Mouse (Mus musculus) G1E (cell line): ENCODE data around the gene Trim34b. TPM values are rescaled to one million over a fixed set of nuclear protein-coding genes. Genes with fewer than 3 reads are reported as not detected.

Experiments used
- ATAC-seq: 2 replicates; pipeline ENCODE4 v1.8.0; 2016; ENCODE audit warnings: mild to moderate bottlenecking; ENCODE audit not compliant: insufficient number of reproducible peaks, poor library complexity, low FRiP score, severe bottlenecking; ENCODE audit errors: extremely low read depth
- DNase-seq: peaks from one replicate; pipeline ENCODE4 v3.0.0; 2012; ENCODE audit warnings: low spot score
- H3K27me3 ChIP-seq: 2 replicates; pipeline ENCODE4 v1.6.1; 2012; ENCODE audit warnings: mild to moderate bottlenecking, low read length, inconsistent platforms; ENCODE audit not compliant: insufficient read depth
- H3K36me3 ChIP-seq: replicated peaks from 2 replicates; pipeline ENCODE3; 2012; ENCODE audit warnings: mild to moderate bottlenecking, inconsistent platforms
- H3K4me1 ChIP-seq: 2 replicates; pipeline ENCODE4 v1.6.1; 2012; ENCODE audit warnings: low read depth, low read length, inconsistent platforms, mixed read lengths; ENCODE audit not compliant: insufficient read depth
- H3K4me3 ChIP-seq: 2 replicates; pipeline ENCODE4 v1.5.1; 2012; ENCODE audit warnings: low read depth, mild to moderate bottlenecking, inconsistent platforms, low read length, moderate library complexity, mixed read lengths
- H3K9me3 ChIP-seq: replicated peaks from 2 replicates; pipeline ENCODE4 v1.6.1; 2012; ENCODE audit warnings: inconsistent platforms
- CTCF ChIP-seq: IDR thresholded peaks from 2 replicates; pipeline ENCODE4 v1.5.1; 2012; ENCODE audit warnings: low read depth, low read length, inconsistent platforms, mixed read lengths
- GATA1 ChIP-seq: IDR thresholded peaks from 2 replicates; pipeline ENCODE4 v1.6.1; 2012; ENCODE audit warnings: borderline replicate concordance, low read length, inconsistent platforms, mixed read lengths
- GATA2 ChIP-seq: IDR thresholded peaks from 2 replicates; pipeline ENCODE4 v1.6.1; 2012; ENCODE audit warnings: low read depth, low read length, inconsistent platforms, borderline replicate concordance
- POLR2AphosphoS5 ChIP-seq: IDR thresholded peaks from 2 replicates; pipeline ENCODE4 v1.6.1; 2012; ENCODE audit warnings: low read depth, low read length, inconsistent platforms; ENCODE audit not compliant: insufficient replicate concordance
- TAL1 ChIP-seq: conservative IDR thresholded peaks from 2 replicates; pipeline ENCODE4 v1.6.1; 2012; ENCODE audit warnings: low read depth, low read length, inconsistent platforms, mixed read lengths
- polyA plus RNA-seq: library from polyadenylated mRNA; stranded (reverse); fragments of >175 nt; gene quantifications from 2 replicates; pipeline ENCODE4 v1.2.3, GENCODE M21; 2012
- total RNA-seq, 2 experiments: library from RNA; stranded (forward) in 1 of 2; stranded (reverse) in 1 of 2; fragments of 200-1000 nt in 1 of 2; fragments of >200 nt in 1 of 2; fragmentation: Nextera tagmentation in 1 of 2; gene quantifications; 2 replicates each; pipeline ENCODE4 v1.2.3; 2014 to 2017

Gene Trim34b
- total and polyA plus RNA-seq, 3 experiments: 0.34 to 10.8 (median 7.6) TPM

DNA sequence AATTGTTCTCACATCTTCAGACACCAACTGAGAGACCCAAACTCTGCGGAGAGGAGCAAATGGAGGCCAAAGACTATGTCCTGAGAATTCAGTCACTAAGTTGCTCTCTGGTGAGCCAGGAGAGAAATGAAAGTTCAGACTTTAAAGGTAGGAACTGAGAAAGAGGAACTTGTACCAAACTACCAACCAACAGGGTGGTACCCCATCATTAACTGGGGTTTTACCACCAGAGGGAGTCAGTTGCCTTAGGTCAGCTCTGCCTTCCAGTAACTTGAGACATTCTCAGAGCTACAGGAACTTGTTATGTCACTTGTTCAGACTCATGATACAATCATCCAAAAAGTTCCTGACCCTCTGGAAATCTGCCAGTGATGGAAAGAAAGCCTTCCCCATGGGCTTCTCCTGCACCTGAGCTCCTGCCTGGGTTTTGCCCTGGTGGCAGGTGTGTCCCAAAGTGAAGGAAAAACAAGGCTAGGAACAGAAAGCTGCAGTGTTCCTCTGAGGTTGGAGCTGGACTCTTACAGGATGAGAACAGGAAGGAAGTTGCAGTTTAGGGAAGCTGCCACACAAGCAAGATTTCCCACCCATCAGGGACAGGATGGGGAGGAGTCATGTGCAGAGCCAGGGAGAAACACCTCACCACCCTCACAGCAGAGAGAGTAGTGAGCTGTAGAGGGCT is 40.6 kb downstream of the Trim34b start, which contains the start of gene Trim30b:
Gene Trim30b, minus strand, starts transcription at position 149 of the 679 bp plus-strand sequence.
- DNase-seq: no peak
- TF ChIP-seq POLR2AphosphoS5: no peak
- no peak for TF ChIP-seq TAL1
- no peak for TF ChIP-seq CTCF
- no peak for TF ChIP-seq GATA1
- TF ChIP-seq GATA2: no peak
- no peaks in the 10 kb centered on the region for H3K36me3 ChIP-seq
- H3K4me1 ChIP-seq: no peaks in the 10 kb centered on the region
- H3K9me3 ChIP-seq: no peaks in the 10 kb centered on the region
- no peak within 1 kb of the TSS for H3K4me3 ChIP-seq
- H3K27me3 ChIP-seq: no peaks in the 10 kb centered on the region
- ATAC-seq: no peak

Other genes with a start within 250 kb of the Trim34b start
Only the 20 nearest of the 21 such genes appear.
- not detected in 2 replicates for gene Olfr645, start 244.0 kb upstream of the Trim34b start, total RNA-seq (2014; fragmentation: Nextera tagmentation)
- gene Olfr645, start 244.0 kb upstream of the Trim34b start, total RNA-seq (2017): 0.05 and 0.12 TPM in 2 replicates
- gene Olfr645, start 244.0 kb upstream of the Trim34b start, polyA plus RNA-seq: not detected in 2 replicates
- gene Olfr646, start 224.6 kb upstream of the Trim34b start, total RNA-seq (2014; fragmentation: Nextera tagmentation): not detected in 2 replicates
- 0.06 and 0.33 TPM in 2 replicates for gene Olfr646, start 224.6 kb upstream of the Trim34b start, total RNA-seq (2017)
- gene Olfr646, start 224.6 kb upstream of the Trim34b start, polyA plus RNA-seq: not detected in 2 replicates
- not detected in 2 replicates for gene Ubqln5, start 199.6 kb upstream of the Trim34b start, total RNA-seq (2014; fragmentation: Nextera tagmentation)
- not detected in 2 replicates for gene Ubqln5, start 199.6 kb upstream of the Trim34b start, total RNA-seq (2017)
- gene Ubqln5, start 199.6 kb upstream of the Trim34b start, polyA plus RNA-seq: not detected in 2 replicates
- not detected in 2 replicates for gene Olfr643, start 192.1 kb upstream of the Trim34b start, total RNA-seq (2014; fragmentation: Nextera tagmentation)
- gene Olfr643, start 192.1 kb upstream of the Trim34b start, total RNA-seq (2017): not detected in 2 replicates
- gene Olfr643, start 192.1 kb upstream of the Trim34b start, polyA plus RNA-seq: not detected in 2 replicates
- gene Ubqln3, start 186.2 kb upstream of the Trim34b start, total RNA-seq (2014; fragmentation: Nextera tagmentation): not detected in 2 replicates
- 0.22 TPM in 1 of 2 replicates, not detected in the other for gene Ubqln3, start 186.2 kb upstream of the Trim34b start, total RNA-seq (2017)
- gene Ubqln3, start 186.2 kb upstream of the Trim34b start, polyA plus RNA-seq: not detected in 2 replicates
- gene Ubqlnl, start 178.9 kb upstream of the Trim34b start, total RNA-seq (2014; fragmentation: Nextera tagmentation): not detected in 2 replicates
- gene Ubqlnl, start 178.9 kb upstream of the Trim34b start, total RNA-seq (2017): 0.06 TPM in 1 of 2 replicates, not detected in the other
- gene Ubqlnl, start 178.9 kb upstream of the Trim34b start, polyA plus RNA-seq: not detected in 2 replicates
- not detected in 2 replicates for gene Olfm5, start 164.6 kb upstream of the Trim34b start, total RNA-seq (2014; fragmentation: Nextera tagmentation)
- gene Olfm5, start 164.6 kb upstream of the Trim34b start, total RNA-seq (2017): 0.16 TPM in 1 of 2 replicates, not detected in the other
- not detected in 2 replicates for gene Olfm5, start 164.6 kb upstream of the Trim34b start, polyA plus RNA-seq
- gene Olfr648, start 146.1 kb upstream of the Trim34b start, total RNA-seq (2014; fragmentation: Nextera tagmentation): not detected in 2 replicates
- 0.22 and 0.23 TPM in 2 replicates for gene Olfr648, start 146.1 kb upstream of the Trim34b start, total RNA-seq (2017)
- not detected in 2 replicates for gene Olfr648, start 146.1 kb upstream of the Trim34b start, polyA plus RNA-seq
- gene Olfr649, start 133.5 kb upstream of the Trim34b start, total RNA-seq (2014; fragmentation: Nextera tagmentation): not detected in 2 replicates
- 0.22 TPM in 1 of 2 replicates, not detected in the other for gene Olfr649, start 133.5 kb upstream of the Trim34b start, total RNA-seq (2017)
- not detected in 2 replicates for gene Olfr649, start 133.5 kb upstream of the Trim34b start, polyA plus RNA-seq
- 0.23 TPM in 1 of 2 replicates, not detected in the other for gene Trim6, start 110.7 kb upstream of the Trim34b start, total RNA-seq (2014; fragmentation: Nextera tagmentation)
- 0.05 TPM in 1 of 2 replicates, not detected in the other for gene Trim6, start 110.7 kb upstream of the Trim34b start, total RNA-seq (2017)
- not detected in 2 replicates for gene Trim6, start 110.7 kb upstream of the Trim34b start, polyA plus RNA-seq
- gene Trim34a, start 85.0 kb upstream of the Trim34b start, total RNA-seq (2014; fragmentation: Nextera tagmentation): 1.7 and 4.9 TPM in 2 replicates
- gene Trim34a, start 85.0 kb upstream of the Trim34b start, total RNA-seq (2017): 6.9 and 8.6 TPM in 2 replicates
- gene Trim34a, start 85.0 kb upstream of the Trim34b start, polyA plus RNA-seq: 0.22 and 0.25 TPM in 2 replicates
- gene Trim5, start 41.4 kb upstream of the Trim34b start, total RNA-seq (2014; fragmentation: Nextera tagmentation): not detected in 2 replicates
- gene Trim5, start 41.4 kb upstream of the Trim34b start, total RNA-seq (2017): 0.33 and 0.35 TPM in 2 replicates
- gene Trim5, start 41.4 kb upstream of the Trim34b start, polyA plus RNA-seq: not detected in 2 replicates
- 0.30 and 3.8 TPM in 2 replicates for gene Trim12a, start 14.0 kb upstream of the Trim34b start, total RNA-seq (2014; fragmentation: Nextera tagmentation)
- gene Trim12a, start 14.0 kb upstream of the Trim34b start, total RNA-seq (2017): not detected in 2 replicates
- not detected in 2 replicates for gene Trim12a, start 14.0 kb upstream of the Trim34b start, polyA plus RNA-seq
- 20.3 and 20.5 TPM in 2 replicates for gene Trim12c, start 23.9 kb downstream of the Trim34b start, total RNA-seq (2014; fragmentation: Nextera tagmentation)
- gene Trim12c, start 23.9 kb downstream of the Trim34b start, total RNA-seq (2017): 45.8 and 61.2 TPM in 2 replicates
- 0.68 and 1.3 TPM in 2 replicates for gene Trim12c, start 23.9 kb downstream of the Trim34b start, polyA plus RNA-seq
- gene Trim30b, start 40.4 kb downstream of the Trim34b start, total RNA-seq (2014; fragmentation: Nextera tagmentation): not detected in 2 replicates
- 0.12 and 0.22 TPM in 2 replicates for gene Trim30b, start 40.4 kb downstream of the Trim34b start, total RNA-seq (2017)
- not detected in 2 replicates for gene Trim30b, start 40.4 kb downstream of the Trim34b start, polyA plus RNA-seq
- not detected in 2 replicates for gene Trim30c, start 71.4 kb downstream of the Trim34b start, total RNA-seq (2014; fragmentation: Nextera tagmentation)
- not detected in 2 replicates for gene Trim30c, start 71.4 kb downstream of the Trim34b start, total RNA-seq (2017)
- not detected in 2 replicates for gene Trim30c, start 71.4 kb downstream of the Trim34b start, polyA plus RNA-seq
- 0.87 TPM in 1 of 2 replicates, not detected in the other for gene Trim30a, start 135.7 kb downstream of the Trim34b start, total RNA-seq (2014; fragmentation: Nextera tagmentation)
- gene Trim30a, start 135.7 kb downstream of the Trim34b start, total RNA-seq (2017): 0.58 and 0.60 TPM in 2 replicates
- gene Trim30a, start 135.7 kb downstream of the Trim34b start, polyA plus RNA-seq: 0.02 TPM in 2 replicates
- gene Trim30d, start 178.4 kb downstream of the Trim34b start, total RNA-seq (2014; fragmentation: Nextera tagmentation): not detected in 2 replicates
- 0.11 TPM in 1 of 2 replicates, not detected in the other for gene Trim30d, start 178.4 kb downstream of the Trim34b start, total RNA-seq (2017)
- gene Trim30d, start 178.4 kb downstream of the Trim34b start, polyA plus RNA-seq: not detected in 2 replicates
- gene Olfr651, start 220.7 kb downstream of the Trim34b start, total RNA-seq (2014; fragmentation: Nextera tagmentation): not detected in 2 replicates
- gene Olfr651, start 220.7 kb downstream of the Trim34b start, total RNA-seq (2017): 0.12 TPM in 1 of 2 replicates, not detected in the other
- not detected in 2 replicates for gene Olfr651, start 220.7 kb downstream of the Trim34b start, polyA plus RNA-seq
- not detected in 2 replicates for gene Olfr652, start 231.4 kb downstream of the Trim34b start, total RNA-seq (2014; fragmentation: Nextera tagmentation)
- gene Olfr652, start 231.4 kb downstream of the Trim34b start, total RNA-seq (2017): 0.22 and 0.29 TPM in 2 replicates
- gene Olfr652, start 231.4 kb downstream of the Trim34b start, polyA plus RNA-seq: not detected in 2 replicates